Mouse (Mus musculus) adrenal gland, adult (tissue): ENCODE results near the gene Crybg1.
A peak's percentile ranks its signal among the peaks of the same experiment; 100 is the strongest.

Experiments used
- DNase-seq, 2 experiments: peaks; one replicate each; pipeline ENCODE4 v3.0.0; 2022 to 2023; ENCODE audit warnings: low spot score in 1 of 2; ENCODE audit not compliant: inconsistent age in 2 of 2

Crybg1 gene

GRCm38 (mm10) chr10:44094794-44095193 lies 53.9 kb downstream of the Crybg1 start:
- DNase-seq, result no peak

GRCm38 (mm10) chr10:44091757-44092156 lies 56.9 kb downstream of the Crybg1 start:
- DNase-seq, result no peak

- no peak for DNase-seq
Measured at GRCm38 (mm10) chr10:44080351-44080750, 68.3 kb downstream of the Crybg1 start.

GRCm38 (mm10) chr10:44078799-44079521 lies 69.7 kb downstream of the Crybg1 start:
- DNase-seq, result peak; percentile 25 to 62

- DNase-seq, result peak; percentile 53 to 88
Measured at GRCm38 (mm10) chr10:44071095-44071494, 77.6 kb downstream of the Crybg1 start.

GRCm38 (mm10) chr10:44069131-44069530 lies 79.5 kb downstream of the Crybg1 start:
- DNase-seq, result no peak

GRCm38 (mm10) chr10:44065848-44066360 lies 82.7 kb downstream of the Crybg1 start:
- DNase-seq, result no peak

- DNase-seq, result no peak
Measured at GRCm38 (mm10) chr10:44062981-44063380, 85.7 kb downstream of the Crybg1 start.

GRCm38 (mm10) chr10:44050913-44051312 lies 97.7 kb downstream of the Crybg1 start:
- DNase-seq, result no peak

GRCm38 (mm10) chr10:44044727-44045126 lies 103.9 kb downstream of the Crybg1 start:
- DNase-seq, result no peak

GRCm38 (mm10) chr10:44043630-44044029 lies 105.0 kb downstream of the Crybg1 start:
- peak in 1 of 2 experiments; percentile 48 for DNase-seq

GRCm38 (mm10) chr10:44039185-44039584 lies 109.5 kb downstream of the Crybg1 start:
- DNase-seq, result no peak

- DNase-seq, result no peak
Measured at GRCm38 (mm10) chr10:44037918-44038544, 110.6 kb downstream of the Crybg1 start.

GRCm38 (mm10) chr10:44029566-44029965 lies 119.1 kb downstream of the Crybg1 start:
- DNase-seq, result no peak

- no peak for DNase-seq
Measured at GRCm38 (mm10) chr10:44027226-44027625, 121.4 kb downstream of the Crybg1 start.

- peak; percentile 34 to 77 for DNase-seq
Measured at GRCm38 (mm10) chr10:44026105-44026504, 122.5 kb downstream of the Crybg1 start.

- DNase-seq, result no peak
Measured at GRCm38 (mm10) chr10:44024705-44025104, 123.9 kb downstream of the Crybg1 start.

GRCm38 (mm10) chr10:44020141-44020540 lies 128.5 kb downstream of the Crybg1 start:
- DNase-seq, result no peak

- DNase-seq, result no peak
Measured at GRCm38 (mm10) chr10:44018562-44018961, 130.1 kb downstream of the Crybg1 start.

GRCm38 (mm10) chr10:44015631-44016030 lies 133.0 kb downstream of the Crybg1 start:
- no peak for DNase-seq

GRCm38 (mm10) chr10:44013885-44014284 lies 134.8 kb downstream of the Crybg1 start:
- no peak for DNase-seq

GRCm38 (mm10) chr10:44011408-44011807 lies 137.2 kb downstream of the Crybg1 start:
- no peak for DNase-seq
